12 mouse cellular contexts compared by ENCODE assay signal in genomic region chr6:128022207-128022606, GRCm38 (mm10).
DNase-seq lines count a peak whose midpoint lies in the region; ATAC-seq and TF ChIP-seq lines count a peak whose summit lies in the region.
"Had no signal": no experiment of that assay in that cellular context is flagged by ENCODE, and none has a peak within 500 bp of the region (broad histone marks: within the 10 kb centered on the region; RNA-seq: fewer than 3 reads in every experiment).

No protein-coding gene starts in this region.

- peaks cover 20% of the 10 kb centered on the region for H3K4me1 ChIP-seq in forebrain, postnatal 0 days (ENCODE audit: insufficient read depth)
- peaks cover 32% of the 10 kb centered on the region for H3K4me1 ChIP-seq in forebrain, embryonic 13.5 days
- peaks cover 31% of the 10 kb centered on the region for H3K4me1 ChIP-seq in midbrain, embryonic 11.5 days (ENCODE audit: control insufficient read depth, insufficient read depth, low read length)
- H3K4me1 ChIP-seq in midbrain, embryonic 15.5 days: peaks cover 26% of the 10 kb centered on the region

- no peak overlapping the region for H3K4me3 ChIP-seq in forebrain, postnatal 0 days (ENCODE audit: low read depth, low read length)
- no peak overlapping the region for H3K4me3 ChIP-seq in forebrain, embryonic 13.5 days
- no peak overlapping the region for H3K4me3 ChIP-seq in midbrain, embryonic 11.5 days (ENCODE audit: low read depth, low read length)
- no peak overlapping the region for H3K4me3 ChIP-seq in midbrain, embryonic 15.5 days

- H3K9ac ChIP-seq in forebrain, postnatal 0 days: no peak overlapping the region
- H3K9ac ChIP-seq in forebrain, embryonic 13.5 days: no peak overlapping the region
- no peak overlapping the region for H3K9ac ChIP-seq in midbrain, embryonic 11.5 days (ENCODE audit: low read length)
- H3K9ac ChIP-seq in midbrain, embryonic 15.5 days: no peak overlapping the region
- H3K9ac ChIP-seq: liver, embryonic 14.5 days had no signal

- 41% methylated on average over 6 of the region's 6 CpGs for WGBS in forebrain, postnatal 0 days
- 36% methylated on average over 6 of the region's 6 CpGs for WGBS in forebrain, embryonic 13.5 days
- WGBS in midbrain, embryonic 11.5 days: 20% methylated on average over 6 of the region's 6 CpGs
- WGBS in midbrain, embryonic 15.5 days: 38% methylated on average over 6 of the region's 6 CpGs

- ATAC-seq in forebrain, postnatal 0 days: no peak
- ATAC-seq in forebrain, embryonic 13.5 days: no peak
- peak; percentile 66 for ATAC-seq in midbrain, embryonic 11.5 days (ENCODE audit: low FRiP score)
- ATAC-seq in midbrain, embryonic 15.5 days (replicated peaks): no peak
- no peak for ATAC-seq in frontal cortex, adult (ENCODE audit: low TSS enrichment)

- peak overlapping the region; percentile 62 for H3K27ac ChIP-seq in forebrain, postnatal 0 days (ENCODE audit: low read depth, low read length)
- H3K27ac ChIP-seq in forebrain, embryonic 13.5 days: no peak overlapping the region
- peak overlapping the region; percentile 61 for H3K27ac ChIP-seq in midbrain, embryonic 11.5 days (ENCODE audit: low read depth, low read length)
- H3K27ac ChIP-seq in midbrain, embryonic 15.5 days: no peak overlapping the region
- H3K27ac ChIP-seq: liver, embryonic 14.5 days had no signal

- no peaks in the 10 kb centered on the region for H3K9me3 ChIP-seq in forebrain, postnatal 0 days (ENCODE audit: low read length)
- H3K9me3 ChIP-seq in forebrain, embryonic 13.5 days (replicated peaks): no peaks in the 10 kb centered on the region
- no peaks in the 10 kb centered on the region for H3K9me3 ChIP-seq in midbrain, embryonic 11.5 days (ENCODE audit: control insufficient read depth, low read length)
- H3K9me3 ChIP-seq in midbrain, embryonic 15.5 days: no peaks in the 10 kb centered on the region
- H3K9me3 ChIP-seq: megakaryocyte, embryonic 14.5 days had no signal

- no peaks in the 10 kb centered on the region for H3K27me3 ChIP-seq in forebrain, postnatal 0 days (ENCODE audit: insufficient read depth, low read length)
- H3K27me3 ChIP-seq in forebrain, embryonic 13.5 days: peaks cover 30% of the 10 kb centered on the region
- H3K27me3 ChIP-seq in midbrain, embryonic 11.5 days (ENCODE audit: control insufficient read depth, insufficient read depth, low read length): no peaks in the 10 kb centered on the region
- H3K27me3 ChIP-seq in midbrain, embryonic 15.5 days (replicated peaks): no peaks in the 10 kb centered on the region

- no peak overlapping the region for H3K4me2 ChIP-seq in forebrain, postnatal 0 days (ENCODE audit: low read depth)
- no peak overlapping the region for H3K4me2 ChIP-seq in forebrain, embryonic 13.5 days
- H3K4me2 ChIP-seq in midbrain, embryonic 11.5 days: no peak overlapping the region
- H3K4me2 ChIP-seq in midbrain, embryonic 15.5 days: no peak overlapping the region

- TF ChIP-seq CTCF in forebrain, postnatal 0 days (IDR thresholded peaks at IDR 0.05; ENCODE audit: low read depth): no peak

- DNase-seq in forebrain, postnatal 0 days: no peak
- DNase-seq in midbrain, embryonic 11.5 days (ENCODE audit: low spot score, missing footprints): peak; percentile 91
- DNase-seq in mesoderm, embryonic 11.5 days (ENCODE audit: low read depth, low spot score): peak; percentile 88
- DNase-seq in urinary bladder, postnatal 14 days (ENCODE audit: low spot score): no peak
- DNase-seq in right cerebral cortex, postnatal 25 days: no peak
- DNase-seq: adrenal gland, postnatal 10 days; heart, postnatal 4 days had no signal

- H3K36me3 ChIP-seq in forebrain, postnatal 0 days (ENCODE audit: insufficient read depth): no peaks in the 10 kb centered on the region; the same call in 1 of the 2 replicates
- no peaks in the 10 kb centered on the region for H3K36me3 ChIP-seq in forebrain, embryonic 13.5 days (ENCODE audit: poor library complexity, severe bottlenecking)
- H3K36me3 ChIP-seq in midbrain, embryonic 11.5 days (ENCODE audit: control insufficient read depth, insufficient read depth, low read length): no peaks in the 10 kb centered on the region
- no peaks in the 10 kb centered on the region for H3K36me3 ChIP-seq in midbrain, embryonic 15.5 days (replicated peaks)

Comparison
In these comparisons a context has a peak if more than half of its experiments do, and no peak if none do; other contexts are left out.
1. H3K27ac ChIP-seq: peak in forebrain, postnatal 0 days (single experiment) and midbrain, embryonic 11.5 days (single experiment); none in forebrain, embryonic 13.5 days (single experiment) and midbrain, embryonic 15.5 days (single experiment).
2. DNase-seq: peak in midbrain, embryonic 11.5 days (single experiment) and mesoderm, embryonic 11.5 days (single experiment); none in forebrain, postnatal 0 days (single experiment), urinary bladder, postnatal 14 days (single experiment) and right cerebral cortex, postnatal 25 days (single experiment).